ENCODE assay signal across 28 mouse cellular contexts in genomic region chr15:88626886-88627488, GRCm38 (mm10). TPM values are rescaled to one million over a fixed set of nuclear protein-coding genes. Genes with fewer than 3 reads are reported as not detected.
DNase-seq lines count a peak whose midpoint lies in the region; TF ChIP-seq lines count a peak whose summit lies in the region.
"Had no signal": no experiment of that assay in that cellular context is flagged by ENCODE, and none has a peak within 500 bp of the region (broad histone marks: within the 10 kb centered on the region; RNA-seq: fewer than 3 reads in every experiment).

No protein-coding gene starts in this region.

- TF ChIP-seq POLR2A in MEL (IDR thresholded peaks at IDR 0.05; ENCODE audit: control insufficient read depth in 1 of 2, insufficient read depth in 1 of 2, low read depth in 1 of 2, low read length in 2 of 2, poor library complexity in 1 of 2): peak in 1 of 2 experiments; percentile 43; a peak in 2 of 4 replicates

- no peaks in the 10 kb centered on the region for H3K36me3 ChIP-seq in C2C12 (ENCODE audit: control insufficient read depth, insufficient read depth)
- H3K36me3 ChIP-seq in MEL (ENCODE audit: control insufficient read depth in 1 of 2, insufficient read depth in 2 of 2, low read length in 2 of 2): peaks cover 0 to 35% of the 10 kb centered on the region in 2 experiments; a peak in 2 of 4 replicates
- H3K36me3 ChIP-seq: G1E had no signal

- no peaks in the 10 kb centered on the region for H3K9me3 ChIP-seq in MEL (replicated peaks; ENCODE audit: insufficient read depth, low read length)

- no peak overlapping the region for H3ac ChIP-seq in C2C12 (ENCODE audit: control insufficient read depth, insufficient read length, low read depth)

- H3K79me2 ChIP-seq in C2C12 (ENCODE audit: control insufficient read depth, insufficient read depth) (no peaks in the 10 kb centered on the region), MEL (ENCODE audit: control insufficient read depth, insufficient read depth, low read length, poor library complexity) (peaks cover 3% of the 10 kb centered on the region; the same call in 1 of the 2 replicates)

- no peak overlapping the region for H3K4me3 ChIP-seq in C2C12 (ENCODE audit: insufficient read depth, poor library complexity, severe bottlenecking)
- H3K4me3 ChIP-seq in MEL (ENCODE audit: control insufficient read depth in 1 of 2, insufficient read depth in 1 of 2, low read depth in 2 of 2, low read length in 2 of 2): no peak overlapping the region

- TF ChIP-seq CTCF in C2C12 (IDR thresholded peaks at IDR 0.05; ENCODE audit: control insufficient read depth, insufficient read depth, insufficient read length) (no peak), MEL (IDR thresholded peaks at IDR 0.05 in 2 of 3, conservative IDR thresholded peaks at IDR 0.05 in 1 of 3; ENCODE audit: control insufficient read depth in 1 of 3, insufficient read depth in 1 of 3, low read depth in 2 of 3, low read length in 3 of 3, poor library complexity in 1 of 3, severe bottlenecking in 1 of 3) (no peak)

- H3K79me3 ChIP-seq in C2C12 (ENCODE audit: low read depth): no peaks in the 10 kb centered on the region

- TF ChIP-seq RAD21 in MEL (IDR thresholded peaks at IDR 0.05; ENCODE audit: low read depth, low read length): no peak

- TF ChIP-seq EP300 in MEL (IDR thresholded peaks at IDR 0.05; ENCODE audit: low read depth in 1 of 2, low read length in 2 of 2): peak in 1 of 2 experiments; percentile 41; a peak in 1 of 4 replicates

- H3K9ac ChIP-seq in MEL (ENCODE audit: control insufficient read depth, low read depth, low read length, poor library complexity, severe bottlenecking): no peak overlapping the region

- H3K27ac ChIP-seq in MEL (ENCODE audit: control insufficient read depth, low read depth, low read length): peak overlapping the region; percentile 100

- H3K4me1 ChIP-seq in MEL (ENCODE audit: control insufficient read depth in 1 of 2, insufficient read depth in 2 of 2, low read length in 2 of 2): peaks cover 10 to 42% of the 10 kb centered on the region in 2 experiments

- H3K27me3 ChIP-seq in C2C12 (ENCODE audit: control insufficient read depth, insufficient read depth, insufficient read length) (no peaks in the 10 kb centered on the region), MEL (ENCODE audit: control insufficient read depth in 1 of 2, insufficient read depth in 2 of 2, low read length in 2 of 2) (no peaks in the 10 kb centered on the region)

- peak; percentile 58 for DNase-seq in MEL (ENCODE audit: low read depth, low spot score)
- DNase-seq in MEL-GATA-1-ER (ENCODE audit: extremely low read depth, low read depth): peak; percentile 57
- no peak for DNase-seq in layer of hippocampus, adult 8-10 months (ENCODE audit: low spot score in 2 of 2)
- no peak for DNase-seq in right cerebral cortex, postnatal 14 days
- DNase-seq in ovary, postnatal 36 days (ENCODE audit: low spot score): no peak
- DNase-seq: adrenal gland, adult 2 months; adrenal gland, adult 8-10 months; adrenal gland, postnatal 10 days; adrenal gland, postnatal 14 days; adrenal gland, postnatal 25 days; adrenal gland, postnatal 36 days; B cell, adult 2 months; cerebellum, adult 11 months; cerebellum, adult 11-12 months; cerebellum, adult 18-20 months; cerebellum, adult 2 months; cerebellum, adult 8-10 months; cerebellum, adult 9-10 months had no signal

TF ChIP-seq in C2C12, 6 proteins besides CTCF, POLR2A, EP300 and RAD21:
- TF ChIP-seq MAX (IDR thresholded peaks at IDR 0.05) (no peak), USF1 (IDR thresholded peaks at IDR 0.05; ENCODE audit: low read depth) (peak; percentile 29)

TF ChIP-seq in MEL, 35 proteins besides CTCF, POLR2A, EP300 and RAD21:
- no peak; the same call in 1 of the 2 replicates for TF ChIP-seq GATA1 (IDR thresholded peaks at IDR 0.05; ENCODE audit: low read depth, low read length)
- no peak for TF ChIP-seq MXI1 (IDR thresholded peaks at IDR 0.05; ENCODE audit: low read depth, low read length)
- TF ChIP-seq CHD1 (IDR thresholded peaks at IDR 0.05; ENCODE audit: low read depth, low read length): no peak
- TF ChIP-seq ZKSCAN1 (IDR thresholded peaks at IDR 0.05; ENCODE audit: low read depth, low read length): no peak
- TF ChIP-seq MAFK (IDR thresholded peaks at IDR 0.05; ENCODE audit: borderline replicate concordance, low read depth, low read length): no peak
- TF ChIP-seq ZNF384 (IDR thresholded peaks at IDR 0.05; ENCODE audit: low read depth, low read length): no peak
- TF ChIP-seq ETS1 (IDR thresholded peaks at IDR 0.05; ENCODE audit: low read depth, low read length): 0 out of 2 replicates have a peak, but pooled peaks have one; percentile 12
- no peak for TF ChIP-seq E2F4 (IDR thresholded peaks at IDR 0.05; ENCODE audit: borderline replicate concordance, low read depth, low read length)
- TF ChIP-seq TCF12 (IDR thresholded peaks at IDR 0.05; ENCODE audit: low read depth, low read length): 0 out of 2 replicates have a peak, but pooled peaks have one; percentile 28
- no peak for TF ChIP-seq KAT2A (conservative IDR thresholded peaks at IDR 0.05; ENCODE audit: low read depth, low read length)
- TF ChIP-seq SIN3A (IDR thresholded peaks at IDR 0.05; ENCODE audit: low read length): 0 out of 2 replicates have a peak, but pooled peaks have one; percentile 46
- TF ChIP-seq GABPA (IDR thresholded peaks at IDR 0.05; ENCODE audit: low read depth, low read length): no peak
- 0 out of 2 replicates have a peak, but pooled peaks have one; percentile 27 for TF ChIP-seq HCFC1 (IDR thresholded peaks at IDR 0.05; ENCODE audit: low read depth, low read length)
- no peak for TF ChIP-seq JUND (IDR thresholded peaks at IDR 0.05; ENCODE audit: low read depth, low read length)
- peak; percentile 49; the same call in 1 of the 2 replicates for TF ChIP-seq TBP (IDR thresholded peaks at IDR 0.05; ENCODE audit: low read depth, low read length)
- peak; percentile 69 for TF ChIP-seq MAX (IDR thresholded peaks at IDR 0.05; ENCODE audit: low read length)
- no peak for TF ChIP-seq MEF2A (IDR thresholded peaks at IDR 0.05; ENCODE audit: extremely low read depth, insufficient replicate concordance, low read depth, low read length, poor library complexity, severe bottlenecking)
- no peak for TF ChIP-seq ZC3H11A (IDR thresholded peaks at IDR 0.05; ENCODE audit: low read depth, low read length)
- no peak for TF ChIP-seq MYC (IDR thresholded peaks at IDR 0.05; ENCODE audit: low read depth, low read length)
- TF ChIP-seq NELFE (IDR thresholded peaks at IDR 0.05; ENCODE audit: low read depth, low read length): peak; percentile 18; the same call in 1 of the 2 replicates
- no peak for TF ChIP-seq POLR2AphosphoS5 (IDR thresholded peaks at IDR 0.05; ENCODE audit: borderline replicate concordance, low read depth, low read length)
- no peak for TF ChIP-seq NRF1 (IDR thresholded peaks at IDR 0.05; ENCODE audit: insufficient read depth, low read depth, low read length, poor library complexity, severe bottlenecking)
- TF ChIP-seq UBTF (IDR thresholded peaks at IDR 0.05; ENCODE audit: borderline replicate concordance, insufficient read depth, low read depth, low read length): no peak
- no peak for TF ChIP-seq MYB (IDR thresholded peaks at IDR 0.05; ENCODE audit: low read depth, low read length)
- no peak for TF ChIP-seq ELF1 (IDR thresholded peaks at IDR 0.05; ENCODE audit: low read depth, low read length)
- no peak for TF ChIP-seq USF2 (IDR thresholded peaks at IDR 0.05; ENCODE audit: borderline replicate concordance in 1 of 2, insufficient read depth in 1 of 2, low read depth in 1 of 2, low read length in 2 of 2)
- no peak for TF ChIP-seq ZMIZ1 (IDR thresholded peaks at IDR 0.05; ENCODE audit: low read depth, low read length)
- no peak for TF ChIP-seq CHD2 (IDR thresholded peaks at IDR 0.05; ENCODE audit: low read length)
- TF ChIP-seq POLR2AphosphoS2 (IDR thresholded peaks at IDR 0.05; ENCODE audit: low read length): no peak
- no peak for TF ChIP-seq SMC3 (IDR thresholded peaks at IDR 0.05; ENCODE audit: low read depth, low read length)
- TF ChIP-seq RCOR1 (IDR thresholded peaks at IDR 0.05; ENCODE audit: low read depth, low read length): no peak
- peak; percentile 81 for TF ChIP-seq USF1 (IDR thresholded peaks at IDR 0.05; ENCODE audit: low read depth, low read length)
- no peak for TF ChIP-seq TAL1 (IDR thresholded peaks at IDR 0.05; ENCODE audit: low read length)

RNA-seq across cellular contexts. Expression of gene Zdhhc25, which starts 26.9 kb away (rescaled TPM):
- 0.51 TPM for polyA plus RNA-seq in C2C12 (2012; fragmentation: generic; extraction: Trizol)
- not detected in 2 replicates for total RNA-seq in MEL (2012; rRNA removed)
- not detected for polyA plus RNA-seq in MEL (2012; ENCODE audit: insufficient read depth in 1 of 2, insufficient read length in 2 of 2, low read depth in 1 of 2, low replicate concordance in 2 of 2, missing spikeins in 1 of 2)
- total RNA-seq in layer of hippocampus, adult 8-10 months (2022): not detected
- total RNA-seq: adrenal gland, adult 18-20 months; adrenal gland, adult 2 months; adrenal gland, adult 8-10 months; adrenal gland, postnatal 10 days; adrenal gland, postnatal 14 days; adrenal gland, postnatal 25 days; adrenal gland, postnatal 36 days; adrenal gland, postnatal 4 days; CH12.LX; ES-E14 had no signal
- polyA plus RNA-seq: activated CD4-positive, CD25-positive, alpha-beta regulatory T cell, adult 4 months; adrenal gland, adult 2 months; brain, embryonic 14.5 days; CD4-positive, CD25-positive, alpha-beta regulatory T cell, adult 4 months; cerebellum, adult 2 months; G1E; Patski had no signal

Comparison
In these comparisons a context has a peak if more than half of its experiments do, and no peak if none do; other contexts are left out.
1. DNase-seq: peak in MEL (single experiment) and MEL-GATA-1-ER (single experiment); none in layer of hippocampus, adult 8-10 months (0 of 2), right cerebral cortex, postnatal 14 days (single experiment) and ovary, postnatal 36 days (single experiment).